Mouse (Mus musculus) kidney, embryonic 14.5 days (tissue): ENCODE data around the gene Mccc2. TPM values are rescaled to one million over a fixed set of nuclear protein-coding genes. Genes with fewer than 3 reads are reported as not detected.

Experiments
- ATAC-seq: fragments of 200-750 bp; cut with Nextera tagmentation; 2 replicates; pipeline ENCODE4 v1.8.0; 2017; ENCODE audit warnings: moderate number of reproducible peaks, mild to moderate bottlenecking, moderate TSS enrichment, moderate library complexity; ENCODE audit not compliant: low FRiP score, low TSS enrichment
- H3K27ac ChIP-seq: fragments of 300-500 bp; sonication (generic); 2 replicates; pipeline ENCODE4 v1.5.1; 2014; ENCODE audit warnings: low read depth, mild to moderate bottlenecking, low read length, moderate library complexity, mixed read lengths
- H3K27me3 ChIP-seq: fragments of 300-500 bp; sonication (generic); 2 replicates; pipeline ENCODE4 v1.6.1; 2014; ENCODE audit warnings: mild to moderate bottlenecking, low read length; ENCODE audit not compliant: control insufficient read depth, insufficient read depth
- H3K36me3 ChIP-seq: fragments of 300-500 bp; sonication (generic); 2 replicates; pipeline ENCODE4 v1.6.1; 2014; ENCODE audit warnings: low read length, mixed read lengths; ENCODE audit not compliant: control insufficient read depth, insufficient read depth
- H3K4me1 ChIP-seq: fragments of 300-500 bp; sonication (generic); 2 replicates; pipeline ENCODE4 v1.6.1; 2014; ENCODE audit warnings: low read length, mixed read lengths; ENCODE audit not compliant: control insufficient read depth, insufficient read depth
- H3K4me2 ChIP-seq: fragments of 300-500 bp; sonication (generic); replicated peaks from 2 replicates; pipeline ENCODE4 v1.6.1; 2014; ENCODE audit warnings: low read depth, mild to moderate bottlenecking, low read length
- H3K4me3 ChIP-seq: fragments of 300-500 bp; sonication (generic); 2 replicates; pipeline ENCODE4 v1.5.1; 2014; ENCODE audit warnings: mild to moderate bottlenecking, low read length
- H3K9ac ChIP-seq: fragments of 300-500 bp; sonication (generic); 2 replicates; pipeline ENCODE4 v1.6.1; 2014; ENCODE audit warnings: low read depth, mild to moderate bottlenecking, low read length, moderate library complexity
- H3K9me3 ChIP-seq: fragments of 300-500 bp; sonication (generic); 2 replicates; pipeline ENCODE4 v1.6.1; 2016; ENCODE audit warnings: low read length; ENCODE audit not compliant: control insufficient read depth
- WGBS: fragments of 180-500 bp; shearing (Covaris S2); extraction: QIAGEN DNeasy Blood & Tissue Kit; methylation state at CpG from one replicate; pipeline ENCODE4 v1.1.7; 2014; 5-methylcytosine and 5-hydroxymethylcytosine counted together
- polyA plus RNA-seq: library from polyadenylated mRNA; unstranded; fragments of >200 nt; fragmentation: Nextera tagmentation; extraction: Ambion mirVana; gene quantifications from 2 replicates; pipeline ENCODE4 v1.2.1, GENCODE M21; 2014

Gene Mccc2
- polyA plus RNA-seq, 1 experiment from 2014 or later, result 52.8 TPM

GRCm38 (mm10) chr13:99926249-99926648 is 89.2 kb downstream of the Mccc2 start:
- Histone ChIP-seq H3K4me2 (no peak overlapping the region), H3K36me3 (no peaks in the 10 kb centered on the region), H3K9ac (no peak overlapping the region), H3K27me3 (no peaks in the 10 kb centered on the region), H3K27ac (no peak overlapping the region), H3K4me1 (no peaks in the 10 kb centered on the region), H3K4me3 (no peak overlapping the region), H3K9me3 (no peaks in the 10 kb centered on the region)
- 64% methylated on average over 5 of the region's 5 CpGs for WGBS
- no peak for ATAC-seq

- Histone ChIP-seq H3K9ac (no peak overlapping the region), H3K27me3 (no peaks in the 10 kb centered on the region), H3K36me3 (no peaks in the 10 kb centered on the region), H3K9me3 (no peaks in the 10 kb centered on the region), H3K4me2 (no peak overlapping the region), H3K4me3 (no peak overlapping the region), H3K27ac (no peak overlapping the region), H3K4me1 (peaks cover 8% of the 10 kb centered on the region; the same call in 1 of the 2 replicates)
- 0 out of 2 replicates have a peak, but pooled peaks have one; percentile 35 for ATAC-seq
- 51% methylated on average over 5 of the region's 5 CpGs for WGBS
Measured at GRCm38 (mm10) chr13:99915632-99916031, 99.8 kb downstream of the Mccc2 start.

- Histone ChIP-seq H3K9ac (no peak within 1 kb of the TSS), H3K9me3 (no peaks in the 10 kb centered on the region), H3K4me1 (0 out of 2 replicates have a peak, but pooled peaks cover 4% of the 10 kb centered on the region), H3K36me3 (no peaks in the 10 kb centered on the region), H3K27me3 (peaks cover 33% of the 10 kb centered on the region), H3K4me3 (peak within 1 kb of the TSS; percentile 4; the same call in 1 of the 2 replicates), H3K27ac (no peak within 1 kb of the TSS), H3K4me2 (peak within 1 kb of the TSS; percentile 31)
- 45% methylated on average over 9 of the region's 9 CpGs for WGBS
- no peak for ATAC-seq
Measured at GRCm38 (mm10) chr13:99900965-99901364, 114.5 kb downstream of the Mccc2 start, which contains the start of gene Cartpt. Gene Cartpt, minus strand, starts transcription at chr13:99901091.

- H3K4me2 ChIP-seq, result peak overlapping the region; percentile 31
- peaks cover 33% of the 10 kb centered on the region for H3K27me3 ChIP-seq
- no peaks in the 10 kb centered on the region for H3K36me3 ChIP-seq
- H3K9me3 ChIP-seq, result no peaks in the 10 kb centered on the region
- H3K4me3 ChIP-seq, result 0 out of 2 replicates have a peak overlapping the region, but pooled peaks have one; percentile 3
- no peak overlapping the region for H3K27ac ChIP-seq
- peak; percentile 90 for ATAC-seq
- 0 out of 2 replicates have a peak, but pooled peaks cover 4% of the 10 kb centered on the region for H3K4me1 ChIP-seq
- 1% methylated on average over 30 of the region's 30 CpGs for WGBS
- H3K9ac ChIP-seq, result no peak overlapping the region
Measured at GRCm38 (mm10) chr13:99900557-99900892, 114.9 kb downstream of the Mccc2 start.

GRCm38 (mm10) chr13:99899670-99900556 is 115.5 kb downstream of the Mccc2 start:
- Histone ChIP-seq H3K4me3 (peak overlapping the region; percentile 4; the same call in 1 of the 2 replicates), H3K9ac (no peak overlapping the region), H3K27me3 (peaks cover 37% of the 10 kb centered on the region), H3K9me3 (no peaks in the 10 kb centered on the region), H3K4me1 (0 out of 2 replicates have a peak, but pooled peaks cover 4% of the 10 kb centered on the region), H3K4me2 (peak overlapping the region; percentile 31), H3K36me3 (no peaks in the 10 kb centered on the region), H3K27ac (no peak overlapping the region)
- 6% methylated on average over 38 of the region's 38 CpGs for WGBS
- ATAC-seq, result no peak

GRCm38 (mm10) chr13:99898816-99899215 is 116.6 kb downstream of the Mccc2 start:
- no peak for ATAC-seq
- 26% methylated on average over 14 of the region's 14 CpGs for WGBS
- no peaks in the 10 kb centered on the region for H3K36me3 ChIP-seq
- no peak overlapping the region for H3K9ac ChIP-seq
- H3K4me2 ChIP-seq, result no peak overlapping the region
- no peak overlapping the region for H3K4me3 ChIP-seq
- peaks cover 40% of the 10 kb centered on the region for H3K27me3 ChIP-seq
- H3K9me3 ChIP-seq, result no peaks in the 10 kb centered on the region
- no peak overlapping the region for H3K27ac ChIP-seq
- H3K4me1 ChIP-seq, result 0 out of 2 replicates have a peak, but pooled peaks cover 4% of the 10 kb centered on the region

Other genes with a start within 250 kb of the Mccc2 start
- 0.27 and 0.49 TPM in 2 replicates for gene Cartpt, start 114.5 kb downstream of the Mccc2 start, polyA plus RNA-seq
- gene Bdp1, start 88.4 kb upstream of the Mccc2 start, polyA plus RNA-seq, result 31.8 and 35.2 TPM in 2 replicates
- gene Serf1, start 92.4 kb upstream of the Mccc2 start, polyA plus RNA-seq, result 200 and 253 TPM in 2 replicates
- 78.8 and 91.0 TPM in 2 replicates for gene Smn1, start 109.2 kb upstream of the Mccc2 start, polyA plus RNA-seq
- gene Naip2, start 186.5 kb upstream of the Mccc2 start, polyA plus RNA-seq, result 0.31 and 0.57 TPM in 2 replicates
- 0.43 and 0.46 TPM in 2 replicates for gene Naip5, start 230.7 kb upstream of the Mccc2 start, polyA plus RNA-seq